Mouse (Mus musculus) liver, embryonic 14.5 days (tissue): ENCODE measurements around the gene Hipk4. TPM values are rescaled to one million over a fixed set of nuclear protein-coding genes. Genes with fewer than 3 reads are reported as not detected.

Experiments
- ATAC-seq: fragments of 200-750 bp; cut with Nextera tagmentation; 2 replicates; pipeline ENCODE4 v1.8.0; 2017; ENCODE audit warnings: moderate number of reproducible peaks, mild to moderate bottlenecking, moderate library complexity; ENCODE audit not compliant: insufficient read depth
- DNase-seq, 3 experiments: peaks; one replicate each; pipeline ENCODE4 v3.0.0-alpha.2; 2012 to 2013; ENCODE audit warnings: low read depth in 3 of 3, low spot score in 3 of 3
- H3K27ac ChIP-seq: fragments of 300-500 bp; sonication (generic); 2 replicates; pipeline ENCODE4 v1.5.1; 2014; ENCODE audit warnings: moderate library complexity, mild to moderate bottlenecking, control low read depth, inconsistent platforms
- H3K27me3 ChIP-seq: fragments of 300-500 bp; sonication (generic); 2 replicates; pipeline ENCODE4 v1.6.1; 2014; ENCODE audit warnings: mild to moderate bottlenecking, low read length, moderate library complexity; ENCODE audit not compliant: control insufficient read depth, insufficient read depth
- H3K36me3 ChIP-seq: fragments of 300-500 bp; sonication (generic); replicated peaks from 2 replicates; pipeline ENCODE4 v1.6.1; 2014; ENCODE audit warnings: low read depth; ENCODE audit not compliant: control insufficient read depth, insufficient read depth
- H3K4me1 ChIP-seq, 2 experiments: fragments of 200-500 bp in 1 of 2; fragments of 300-500 bp in 1 of 2; sonication (generic) in 1 of 2; replicated peaks; 2 replicates each; pipeline ENCODE4 v1.6.1; 2012 to 2014; ENCODE audit warnings: antibody characterized with exemption in 1 of 2, inconsistent platforms in 1 of 2, low read length in 1 of 2; ENCODE audit not compliant: control insufficient read depth in 2 of 2, insufficient read depth in 2 of 2
- H3K4me2 ChIP-seq: fragments of 300-500 bp; sonication (generic); 2 replicates; pipeline ENCODE4 v1.6.1; 2014; ENCODE audit warnings: low read depth, mild to moderate bottlenecking, control low read depth, moderate library complexity
- H3K4me3 ChIP-seq, 2 experiments: fragments of 200-500 bp in 1 of 2; fragments of 300-500 bp in 1 of 2; sonication (generic) in 1 of 2; 2 replicates each; pipeline ENCODE4 v1.5.1; 2012 to 2014; ENCODE audit warnings: low read depth in 2 of 2, low read length in 2 of 2, mild to moderate bottlenecking in 2 of 2, control low read depth in 1 of 2, inconsistent platforms in 1 of 2, moderate library complexity in 1 of 2; ENCODE audit not compliant: insufficient read depth in 1 of 2
- H3K9ac ChIP-seq: fragments of 300-500 bp; sonication (generic); replicated peaks from 2 replicates; pipeline ENCODE4 v1.6.1; 2014; ENCODE audit warnings: mild to moderate bottlenecking, control low read depth, moderate library complexity
- H3K9me3 ChIP-seq: fragments of 300-500 bp; sonication (generic); 2 replicates; pipeline ENCODE4 v1.6.1; 2016; ENCODE audit warnings: low read length, mixed read lengths; ENCODE audit not compliant: control insufficient read depth
- CTCF ChIP-seq: IDR thresholded peaks from 2 replicates; pipeline ENCODE4 v1.5.1; 2016; ENCODE audit warnings: antibody characterized with exemption, low read depth, control low read depth
- EP300 ChIP-seq: IDR thresholded peaks from 2 replicates; pipeline ENCODE4 v1.6.1; 2016; ENCODE audit warnings: antibody characterized with exemption, low read depth
- WGBS: fragments of 180-500 bp; shearing (Covaris S2); extraction: QIAGEN DNeasy Blood & Tissue Kit; methylation state at CpG from one replicate; pipeline ENCODE4 v1.1.7; 2014; ENCODE audit not compliant: insufficient replicate concordance; 5-methylcytosine and 5-hydroxymethylcytosine counted together
- polyA plus RNA-seq, 2 experiments: library from polyadenylated mRNA; depleted of rRNA in 1 of 2; stranded (reverse) in 1 of 2; unstranded in 1 of 2; fragments of >200 nt; fragmentation: Nextera tagmentation in 1 of 2; extraction: Ambion mirVana in 1 of 2; gene quantifications; 2 replicates each; pipeline versions ENCODE4 v1.2.1 to v1.2.3; 2012 to 2014

Hipk4 gene
- polyA plus RNA-seq, 2 experiments: 0.49 TPM; not detected in 1

DNA sequence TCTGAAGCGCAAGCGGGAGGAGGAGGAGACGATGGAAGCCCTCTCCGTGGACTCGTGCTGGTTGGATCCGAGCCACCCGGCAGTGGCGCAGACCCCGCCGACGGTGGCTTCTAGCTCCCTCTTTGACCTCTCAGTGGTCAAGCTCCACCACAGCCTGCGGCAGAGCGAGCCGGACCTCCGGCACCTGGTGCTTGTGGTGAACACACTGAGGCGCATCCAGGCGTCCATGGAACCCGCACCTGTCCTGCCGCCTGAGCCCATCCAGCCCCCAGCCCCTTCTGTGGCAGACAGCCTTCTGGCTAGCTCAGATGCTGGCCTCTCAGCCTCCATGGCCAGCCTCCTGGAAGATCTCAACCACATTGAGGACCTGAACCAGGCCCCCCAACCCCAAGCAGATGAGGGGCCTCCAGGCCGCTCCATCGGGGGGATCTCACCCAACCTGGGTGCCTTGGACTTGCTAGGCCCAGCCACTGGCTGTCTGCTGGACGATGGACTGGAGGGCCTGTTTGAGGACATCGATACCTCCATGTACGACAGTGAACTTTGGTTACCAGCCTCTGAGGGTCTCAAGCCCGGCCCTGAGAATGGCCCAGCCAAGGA is 33.7 kb upstream of the Hipk4 start:
- no peak for DNase-seq
- Histone ChIP-seq H3K27me3 (no peaks in the 10 kb centered on the region), H3K27ac (peak overlapping the region; percentile 81), H3K4me1 (peaks cover 38 to 46% of the 10 kb centered on the region in 2 experiments), H3K36me3 (peaks cover 14% of the 10 kb centered on the region), H3K4me3 (no peak overlapping the region), H3K9me3 (no peaks in the 10 kb centered on the region), H3K4me2 (peak overlapping the region; percentile 90), H3K9ac (no peak overlapping the region)
- 92% methylated on average over 25 of the region's 25 CpGs for WGBS
- ATAC-seq: no peak
- TF ChIP-seq CTCF (no peak), EP300 (no peak)

DNA sequence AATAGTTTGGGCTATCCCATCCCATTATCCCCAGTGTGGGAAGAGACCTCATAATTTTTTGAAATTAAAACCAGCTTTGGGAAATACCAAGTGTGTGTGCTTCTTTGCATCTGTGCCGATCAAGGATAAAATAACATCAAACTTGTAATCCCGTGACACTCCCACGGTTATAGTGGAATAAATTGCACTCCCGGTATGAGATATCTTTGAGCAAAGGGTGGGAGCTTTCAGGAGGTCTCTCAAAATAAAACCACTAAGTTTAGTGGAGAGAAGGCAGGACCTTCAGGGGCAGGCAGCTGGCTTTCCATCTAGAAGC is 32.9 kb upstream of the Hipk4 start:
- H3K4me3 ChIP-seq: peak overlapping the region; percentile 37 to 64
- H3K27ac ChIP-seq: peak overlapping the region; percentile 81
- H3K9me3 ChIP-seq: no peaks in the 10 kb centered on the region
- DNase-seq: no peak
- TF ChIP-seq CTCF: no peak
- TF ChIP-seq EP300: no peak
- peaks cover 14% of the 10 kb centered on the region for H3K36me3 ChIP-seq
- no peak for ATAC-seq
- WGBS: 28% methylated on average over 4 of the region's 4 CpGs
- H3K27me3 ChIP-seq: no peaks in the 10 kb centered on the region
- H3K9ac ChIP-seq: peak overlapping the region; percentile 84
- peaks cover 36 to 46% of the 10 kb centered on the region in 2 experiments for H3K4me1 ChIP-seq
- peak overlapping the region; percentile 90 for H3K4me2 ChIP-seq

DNA sequence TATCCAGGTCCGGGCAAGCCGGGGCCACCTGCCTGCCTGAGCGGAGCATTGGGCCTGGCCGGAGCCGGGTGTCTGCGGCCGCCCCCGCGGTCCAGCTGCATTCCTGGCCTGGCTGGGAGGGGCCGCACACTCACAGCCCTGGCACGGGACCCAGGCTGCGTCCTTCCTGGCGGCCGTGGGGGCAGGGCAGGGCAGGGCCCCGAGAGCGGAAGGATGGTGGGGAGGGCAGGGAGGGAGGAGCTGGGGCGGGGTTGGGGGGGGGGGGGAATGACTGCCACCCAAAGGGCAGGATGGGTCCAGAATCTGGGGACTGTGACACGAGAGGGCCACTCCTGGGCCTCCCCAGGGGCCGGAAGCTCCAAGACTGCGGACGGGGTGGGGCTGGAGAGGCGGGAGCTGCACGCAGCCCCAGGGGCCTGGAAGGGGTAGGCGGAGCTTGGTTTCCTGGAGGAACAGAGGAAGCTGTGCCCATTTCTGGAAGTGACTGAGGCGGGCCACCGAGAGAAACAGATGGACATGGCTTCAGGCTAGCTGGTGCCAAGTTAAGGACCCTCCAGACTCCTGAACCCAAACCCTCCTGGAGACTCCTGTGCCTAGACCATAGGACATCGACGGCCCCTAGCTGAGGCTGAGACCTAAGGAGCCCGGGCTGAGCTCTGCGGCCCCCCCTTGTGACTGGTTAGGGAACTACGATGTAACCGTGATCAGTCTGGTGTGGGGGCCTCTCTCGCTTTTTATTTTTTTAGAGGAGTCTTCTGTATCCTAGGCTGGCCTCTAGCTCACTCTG is 32.3 kb upstream of the Hipk4 start:
- peaks cover 14% of the 10 kb centered on the region for H3K36me3 ChIP-seq
- peak overlapping the region; percentile 90 for H3K4me2 ChIP-seq
- under 1% methylated on average over 32 of the region's 33 CpGs for WGBS
- peak; percentile 86 to 92 (median 87) for DNase-seq
- no peaks in the 10 kb centered on the region for H3K27me3 ChIP-seq
- no peak for TF ChIP-seq EP300
- TF ChIP-seq CTCF: peak; percentile 94
- ATAC-seq: peak; percentile 85
- no peaks in the 10 kb centered on the region for H3K9me3 ChIP-seq
- H3K27ac ChIP-seq: peak overlapping the region; percentile 81
- peaks cover 30 to 40% of the 10 kb centered on the region in 2 experiments for H3K4me1 ChIP-seq
- H3K9ac ChIP-seq: peak overlapping the region; percentile 84
- peak overlapping the region; percentile 64 to 71 for H3K4me3 ChIP-seq

GRCm38 (mm10) chr7:27491856-27492255 is 31.2 kb upstream of the Hipk4 start:
- WGBS: 65% methylated on average over 7 of the region's 7 CpGs
- H3K9ac ChIP-seq: peak overlapping the region; percentile 84
- no peak overlapping the region; a peak in 1 of 4 replicates for H3K4me3 ChIP-seq
- H3K4me1 ChIP-seq: peaks cover 29 to 38% of the 10 kb centered on the region in 2 experiments
- no peaks in the 10 kb centered on the region for H3K27me3 ChIP-seq
- H3K27ac ChIP-seq: peak overlapping the region; percentile 81
- DNase-seq: no peak
- TF ChIP-seq EP300 (no peak), CTCF (no peak)
- H3K36me3 ChIP-seq: peaks cover 14% of the 10 kb centered on the region
- H3K4me2 ChIP-seq: peak overlapping the region; percentile 90
- no peak for ATAC-seq
- no peaks in the 10 kb centered on the region for H3K9me3 ChIP-seq

- Histone ChIP-seq H3K4me2 (no peak overlapping the region), H3K27ac (no peak overlapping the region), H3K27me3 (no peaks in the 10 kb centered on the region), H3K36me3 (peaks cover 14% of the 10 kb centered on the region), H3K4me1 (peaks cover 35 to 45% of the 10 kb centered on the region in 2 experiments), H3K9me3 (no peaks in the 10 kb centered on the region), H3K4me3 (no peak overlapping the region), H3K9ac (no peak overlapping the region)
- TF ChIP-seq CTCF (no peak), EP300 (no peak)
- DNase-seq (no peak), ATAC-seq (no peak)
- 42% methylated on average over 3 of the region's 3 CpGs for WGBS
Measured at GRCm38 (mm10) chr7:27493022-27493421, 30.0 kb upstream of the Hipk4 start.
